Mouse (Mus musculus) left cerebral cortex, postnatal 4 days (tissue): ENCODE measurements around the gene Tubb1. TPM values are rescaled to one million over a fixed set of nuclear protein-coding genes. Genes with fewer than 3 reads are reported as not detected.

Experiments
- DNase-seq: peaks from one replicate; pipeline ENCODE4 v3.0.0-alpha.2; 2022
- intact Hi-C: fragments of 180-260 bp; cut with DNase I; formaldehyde crosslinking; loops from one replicate; pipeline ENCODE4 v1.15.1; 2025
- total RNA-seq, 2 experiments: library from RNA; stranded (reverse); gene quantifications; 2 replicates each; pipeline ENCODE4 v1.2.3; 2021

Gene Tubb1
- not detected for total RNA-seq

- intact Hi-C loops: no loop called here
- DNase-seq: no peak
Observed at GRCm38 (mm10) chr2:174450353-174450752, at the start of gene Tubb1. TSS of gene Tubb1 (plus strand) at chr2:174450695.

- DNase-seq: no peak
- intact Hi-C loops: no loop called here
Observed at GRCm38 (mm10) chr2:174410222-174410621, 40.3 kb upstream of the Tubb1 start.

GRCm38 (mm10) chr2:174413127-174413526 is 37.4 kb upstream of the Tubb1 start:
- DNase-seq: no peak
- intact Hi-C loops: no loop called here

GRCm38 (mm10) chr2:174415001-174415730 is 35.3 kb upstream of the Tubb1 start:
- intact Hi-C loops: no loop called here
- DNase-seq: no peak

GRCm38 (mm10) chr2:174415731-174416310 is 34.7 kb upstream of the Tubb1 start, which contains the start of gene Nelfcd:
TSS of gene Nelfcd (plus strand) at chr2:174415804.
- DNase-seq: peak; percentile 95
- intact Hi-C loops: no loop called here

- intact Hi-C loops: no loop called here
- no peak for DNase-seq
Observed at GRCm38 (mm10) chr2:174421107-174421506, 29.4 kb upstream of the Tubb1 start.

- intact Hi-C loops: no loop called here
- no peak for DNase-seq
Observed at GRCm38 (mm10) chr2:174424301-174425085, 26.0 kb upstream of the Tubb1 start.

- intact Hi-C loops: no loop called here
- no peak for DNase-seq
Observed at GRCm38 (mm10) chr2:174426856-174427255, 23.6 kb upstream of the Tubb1 start.

GRCm38 (mm10) chr2:174428076-174428835 is 22.2 kb upstream of the Tubb1 start:
- DNase-seq: no peak
- intact Hi-C loops: no loop called here

- DNase-seq: no peak
- intact Hi-C loops: no loop called here
Observed at GRCm38 (mm10) chr2:174428996-174429591, 21.4 kb upstream of the Tubb1 start.

GRCm38 (mm10) chr2:174434943-174435342 is 15.6 kb upstream of the Tubb1 start:
- no peak for DNase-seq
- intact Hi-C loops: no loop called here

- no peak for DNase-seq
- intact Hi-C loops: no loop called here
Observed at GRCm38 (mm10) chr2:174436076-174436701, 14.3 kb upstream of the Tubb1 start.

GRCm38 (mm10) chr2:174436916-174437696 is 13.4 kb upstream of the Tubb1 start:
- intact Hi-C loops: no loop called here
- DNase-seq: no peak

GRCm38 (mm10) chr2:174437697-174437982 is 12.9 kb upstream of the Tubb1 start:
- intact Hi-C loops: no loop called here
- no peak for DNase-seq

GRCm38 (mm10) chr2:174438181-174438580 is 12.3 kb upstream of the Tubb1 start:
- no peak for DNase-seq
- intact Hi-C loops: no loop called here

GRCm38 (mm10) chr2:174438737-174439449 is 11.6 kb upstream of the Tubb1 start, which contains the start of gene Ctsz:
TSS of gene Ctsz (minus strand) at chr2:174439039.
- intact Hi-C loops: no loop called here
- DNase-seq: peak; percentile 53

- intact Hi-C loops: no loop called here
- no peak for DNase-seq
Observed at GRCm38 (mm10) chr2:174439450-174439838, 11.1 kb upstream of the Tubb1 start.

- intact Hi-C loops: no loop called here
- no peak for DNase-seq
Observed at GRCm38 (mm10) chr2:174439961-174440360, 10.5 kb upstream of the Tubb1 start.

GRCm38 (mm10) chr2:174441898-174442297 is 8.6 kb upstream of the Tubb1 start:
- no peak for DNase-seq
- intact Hi-C loops: no loop called here
